Mouse (Mus musculus) layer of hippocampus, postnatal 10 days (tissue): ENCODE results near the gene Slc22a14. TPM values are rescaled to one million over a fixed set of nuclear protein-coding genes. Genes with fewer than 3 reads are reported as not detected.
"Not testable (repeated sequence)": the region's sequence is repeated elsewhere in the genome, so short reads cannot be mapped to it uniquely, and the experiment has no call there.

Experiments used
- DNase-seq, 2 experiments: peaks; one replicate each; pipeline ENCODE4 v3.0.0; 2021; ENCODE audit warnings: low spot score in 2 of 2
- total RNA-seq, 2 experiments: library from RNA; stranded (reverse); gene quantifications; 2 replicates each; pipeline ENCODE4 v1.2.3; 2021

Slc22a14 gene
- total RNA-seq, 2 experiments from 2014 or later = not detected

GRCm38 (mm10) chr9:119265373-119266120 lies 99.8 kb downstream of the Slc22a14 start:
- DNase-seq = not testable (repeated sequence)

DNA sequence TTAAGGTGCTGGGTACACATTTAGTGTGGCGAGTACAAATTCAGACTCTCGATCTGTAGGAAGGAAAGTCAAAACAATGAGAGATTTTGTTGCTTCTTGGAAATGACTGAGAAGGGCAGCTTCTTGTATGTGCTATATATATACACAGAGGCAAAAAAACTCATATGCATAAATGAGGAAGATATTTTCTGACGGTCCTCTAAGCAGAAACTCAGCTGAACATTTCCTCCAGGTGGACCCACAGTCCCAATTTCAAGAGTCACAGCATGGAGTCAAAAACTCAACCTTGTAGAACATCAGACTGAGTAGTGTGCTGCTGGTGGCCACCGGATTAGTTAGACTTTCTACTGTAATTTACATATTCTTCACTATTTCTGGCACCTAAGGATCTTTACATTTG lies 102.3 kb downstream of the Slc22a14 start:
- DNase-seq = no peak

DNA sequence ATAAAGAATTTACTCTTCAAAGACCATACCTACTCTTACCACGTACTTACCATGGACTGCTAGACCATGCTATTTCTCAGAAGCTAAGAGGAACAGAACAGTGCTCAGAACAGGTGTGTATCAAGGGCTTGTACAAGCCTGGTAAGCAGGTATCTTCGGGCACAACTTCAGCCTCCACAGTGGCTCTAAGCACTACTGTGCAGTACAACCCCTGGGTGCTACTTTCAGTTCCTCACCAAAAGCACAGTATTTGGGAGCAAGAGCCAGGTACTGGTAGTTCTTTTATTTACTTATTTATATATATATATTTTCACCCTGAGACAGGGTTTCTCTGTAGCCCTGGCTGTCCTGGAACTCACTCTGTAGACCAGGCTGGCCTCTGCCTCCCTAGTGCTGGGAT lies 104.5 kb downstream of the Slc22a14 start:
- DNase-seq = no peak

DNA sequence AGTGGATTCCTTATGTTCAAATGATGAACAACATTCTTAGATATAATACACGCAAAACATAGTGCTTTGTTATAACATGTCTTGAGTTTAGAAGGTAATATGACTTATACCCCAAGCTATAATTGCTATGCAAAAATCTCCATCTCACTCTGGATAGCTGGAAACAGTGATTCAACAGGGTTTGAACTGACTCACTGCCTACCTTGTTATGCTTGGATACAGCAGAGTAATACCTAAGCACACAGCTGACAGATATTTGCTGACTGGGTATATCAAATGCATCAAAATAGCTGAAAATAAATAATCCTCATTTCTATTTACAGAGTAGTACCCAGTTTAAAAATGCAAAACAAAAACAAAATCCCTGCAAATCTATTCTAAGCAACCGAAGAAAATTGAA lies 106.6 kb downstream of the Slc22a14 start:
- no peak for DNase-seq

GRCm38 (mm10) chr9:119258128-119258527 lies 107.2 kb downstream of the Slc22a14 start:
- no peak for DNase-seq

DNA sequence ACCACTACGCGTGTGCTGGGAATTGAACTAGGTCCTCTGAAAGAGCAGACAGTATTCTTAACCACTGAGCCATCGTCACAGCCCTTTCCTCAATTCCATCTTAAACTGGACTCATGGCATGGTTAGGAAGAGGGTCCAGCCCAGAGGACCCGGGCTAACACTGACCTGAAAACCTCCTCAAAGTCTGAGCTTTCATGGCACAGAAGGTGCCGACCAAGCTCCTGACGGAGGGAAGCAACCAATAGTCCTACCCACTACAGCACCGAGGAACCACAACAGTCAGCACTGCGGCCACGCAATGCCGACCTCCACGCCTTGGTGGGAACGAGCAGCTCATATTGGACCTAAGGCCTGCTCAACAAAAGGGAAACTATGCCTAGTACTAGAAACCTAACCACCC lies 109.2 kb downstream of the Slc22a14 start:
- DNase-seq = no peak

DNA sequence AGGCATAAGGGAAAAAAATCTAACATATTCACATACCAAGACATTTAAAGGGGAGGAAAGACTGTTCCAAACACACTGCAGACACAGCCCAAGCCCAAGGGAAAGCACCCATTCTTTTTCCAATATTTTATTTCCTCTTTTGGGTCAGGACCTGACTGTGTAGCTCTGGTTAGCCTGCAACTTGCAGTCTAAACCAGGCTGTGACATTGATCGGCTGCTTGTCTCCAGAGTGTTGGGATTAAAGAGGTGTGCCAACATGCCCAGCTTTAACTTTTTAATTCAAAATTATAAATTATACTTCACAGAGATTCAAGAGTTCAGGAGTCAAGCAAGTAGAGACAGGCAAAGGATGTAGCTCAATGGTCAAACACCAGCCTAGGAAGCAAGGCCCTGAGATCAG lies 110.3 kb downstream of the Slc22a14 start:
- DNase-seq = no peak

DNA sequence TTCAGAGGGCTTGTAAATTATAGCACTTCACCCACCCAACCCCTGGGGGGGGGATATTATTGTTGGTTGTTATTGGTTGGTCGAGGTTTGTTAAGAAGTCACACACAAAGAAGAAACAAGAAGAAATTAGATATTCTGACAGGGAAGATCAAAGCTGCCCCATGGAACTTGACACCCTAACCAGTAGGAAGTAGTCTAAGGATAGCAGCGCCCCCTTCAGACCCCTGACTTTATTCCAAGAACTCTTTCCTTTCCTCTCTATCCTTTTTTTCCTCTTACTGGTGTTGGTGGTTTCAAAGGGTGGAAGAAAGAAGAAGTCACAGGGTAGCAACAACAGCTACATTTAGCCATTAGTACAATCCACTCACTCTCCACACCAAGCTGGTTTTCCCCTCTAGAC lies 111.2 kb downstream of the Slc22a14 start:
- no peak for DNase-seq

GRCm38 (mm10) chr9:119247996-119248395 lies 117.4 kb downstream of the Slc22a14 start:
- no peak for DNase-seq

DNA sequence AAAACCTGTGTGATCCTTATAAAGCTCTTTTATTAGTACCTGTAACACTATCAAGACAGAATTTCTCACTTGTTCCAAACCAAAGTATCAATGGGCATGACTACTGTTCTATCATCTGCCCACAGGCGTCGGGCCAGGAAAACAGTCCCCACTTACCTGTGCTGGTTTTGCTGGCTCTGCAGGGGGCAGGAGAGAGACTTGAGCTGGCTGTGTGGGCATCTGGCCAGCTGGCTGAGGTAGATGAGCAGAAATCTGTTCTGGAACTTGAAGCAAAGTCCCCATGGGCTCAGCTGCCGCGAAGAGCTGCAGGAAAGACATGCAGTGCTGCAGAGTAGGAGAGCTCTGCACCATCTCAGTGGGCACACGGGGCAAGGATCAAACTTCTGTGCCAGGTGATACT lies 118.5 kb downstream of the Slc22a14 start:
- DNase-seq = peak in 1 of 2 experiments; percentile 32

DNA sequence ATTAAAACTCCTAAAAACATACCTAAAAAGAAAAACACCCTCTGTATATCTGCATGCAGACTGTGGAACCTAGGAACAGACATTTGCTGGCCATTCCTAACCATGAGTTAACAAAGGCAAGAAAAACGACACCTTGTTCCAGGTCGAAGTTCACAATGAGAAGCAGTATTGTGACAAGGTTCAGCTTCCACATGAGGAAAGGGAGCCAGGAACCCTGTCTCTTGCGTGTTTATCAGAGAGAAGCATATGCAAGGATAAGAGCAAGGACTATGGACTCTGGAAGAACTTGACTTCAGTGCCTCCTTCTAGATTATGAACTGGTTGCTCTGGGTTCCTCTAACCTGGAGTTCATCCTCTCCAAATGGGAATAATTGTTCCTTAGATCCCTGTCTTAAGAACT lies 121.4 kb downstream of the Slc22a14 start:
- DNase-seq = no peak

DNA sequence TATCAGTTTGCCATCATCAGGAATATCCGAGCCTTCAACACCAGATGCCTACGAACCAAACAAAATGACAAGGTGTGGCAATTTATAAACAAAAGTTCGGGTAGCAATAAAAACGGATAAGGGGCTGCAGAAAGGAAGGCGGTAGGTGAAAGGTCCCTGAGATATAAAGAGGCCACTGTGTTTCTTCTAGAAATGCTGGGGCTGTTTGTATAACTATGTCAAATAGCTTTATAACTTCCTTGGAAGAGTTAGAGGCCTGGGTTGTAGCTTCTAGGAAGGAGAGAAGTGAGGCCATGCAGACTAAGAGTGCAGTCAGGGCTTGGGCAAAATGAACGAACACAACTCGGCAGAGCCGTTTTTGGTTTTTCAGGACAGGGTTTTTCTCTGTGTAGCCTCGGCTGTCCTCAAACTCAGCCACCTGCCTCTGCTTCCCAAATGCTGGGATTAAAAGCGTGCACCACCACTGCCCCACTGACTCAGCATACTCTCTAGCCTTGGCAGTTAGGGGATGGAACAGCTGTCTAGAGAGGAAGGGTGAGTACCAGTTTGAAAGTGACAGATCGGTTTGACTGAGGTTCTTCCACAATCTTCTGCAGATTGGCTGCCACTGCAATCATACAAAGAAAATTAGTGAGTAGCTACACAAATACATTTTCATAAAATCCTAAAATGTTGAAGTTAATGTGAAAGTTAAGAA lies 124.0 kb downstream of the Slc22a14 start:
- no peak for DNase-seq

DNA sequence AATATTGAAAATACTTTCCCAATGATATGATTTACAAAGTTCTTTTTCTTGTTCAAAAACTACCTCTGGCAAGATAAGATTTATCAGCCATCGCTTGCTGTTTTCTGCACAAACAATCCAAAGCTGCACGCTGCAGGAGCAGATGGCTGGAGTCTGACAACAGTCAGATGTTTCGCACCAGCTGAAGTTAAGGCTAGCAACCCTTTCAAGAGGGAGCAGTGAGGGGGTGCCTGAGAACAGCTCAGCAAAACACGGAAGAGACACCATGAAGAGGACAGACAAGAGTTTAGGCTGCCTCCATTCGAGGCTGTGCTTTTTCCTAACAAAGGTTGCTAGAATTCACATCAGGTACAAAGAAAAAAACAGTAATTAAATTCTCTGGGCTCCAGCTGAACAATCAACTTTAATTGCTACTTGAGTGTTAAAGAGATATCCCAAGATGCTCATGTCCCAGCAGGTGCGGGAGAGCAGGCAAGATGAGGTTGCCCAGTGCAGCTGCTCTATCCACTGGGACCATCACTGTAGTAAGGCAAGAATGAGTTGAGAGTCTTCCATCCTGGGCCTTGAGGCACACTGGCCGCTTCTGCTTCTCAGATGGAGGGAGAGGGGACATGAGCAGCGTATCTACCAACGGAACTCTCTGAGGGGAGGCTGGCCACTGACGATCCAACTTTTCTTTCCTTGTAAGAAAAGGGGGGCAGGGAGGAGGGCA lies 124.9 kb downstream of the Slc22a14 start:
- DNase-seq = no peak

DNA sequence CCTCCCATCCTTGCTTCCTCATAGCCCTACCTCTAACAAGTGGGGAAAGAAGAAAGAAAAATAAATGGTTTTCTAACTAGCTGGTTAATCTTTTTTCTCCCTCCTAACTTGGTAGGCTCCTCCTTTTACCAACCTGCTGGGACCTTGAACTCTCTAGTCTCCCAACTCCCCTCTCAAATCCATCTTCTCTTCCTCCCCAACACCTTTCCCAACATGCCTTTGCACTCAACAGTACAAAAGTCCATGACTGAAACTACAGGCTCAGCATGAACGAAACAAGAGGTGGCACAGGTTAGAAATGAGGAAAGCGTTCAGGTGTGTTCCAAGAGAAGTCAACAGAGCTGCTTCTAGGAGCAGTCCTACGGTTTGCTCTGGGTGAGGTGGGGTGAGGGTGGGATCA lies 126.1 kb downstream of the Slc22a14 start:
- DNase-seq = no peak

GRCm38 (mm10) chr9:119238796-119239195 lies 126.6 kb downstream of the Slc22a14 start:
- no peak for DNase-seq

GRCm38 (mm10) chr9:119231552-119231951 lies 133.8 kb downstream of the Slc22a14 start:
- no peak for DNase-seq

GRCm38 (mm10) chr9:119230829-119231228 lies 134.5 kb downstream of the Slc22a14 start:
- no peak for DNase-seq

GRCm38 (mm10) chr9:119220249-119220648 lies 145.1 kb downstream of the Slc22a14 start:
- DNase-seq = no peak

DNA sequence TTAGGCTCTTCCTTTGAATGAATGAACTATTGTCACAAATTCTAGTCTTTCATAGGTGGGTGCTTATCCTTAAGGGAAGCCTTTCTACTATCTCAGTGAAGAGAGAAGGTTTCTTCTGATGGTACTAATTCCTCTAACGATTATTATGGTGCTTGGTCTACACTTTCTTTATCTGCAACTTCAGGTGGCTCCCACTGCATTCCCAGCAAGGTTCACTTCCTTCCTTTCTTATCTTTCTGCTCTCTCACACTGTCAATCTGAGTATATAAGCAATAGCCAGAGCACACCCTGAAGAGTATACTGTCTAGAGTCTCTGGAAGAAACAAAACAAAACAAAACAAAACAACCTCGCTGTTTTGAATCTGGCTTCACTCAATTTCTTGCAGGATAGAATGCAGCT lies 145.7 kb downstream of the Slc22a14 start:
- no peak for DNase-seq

DNA sequence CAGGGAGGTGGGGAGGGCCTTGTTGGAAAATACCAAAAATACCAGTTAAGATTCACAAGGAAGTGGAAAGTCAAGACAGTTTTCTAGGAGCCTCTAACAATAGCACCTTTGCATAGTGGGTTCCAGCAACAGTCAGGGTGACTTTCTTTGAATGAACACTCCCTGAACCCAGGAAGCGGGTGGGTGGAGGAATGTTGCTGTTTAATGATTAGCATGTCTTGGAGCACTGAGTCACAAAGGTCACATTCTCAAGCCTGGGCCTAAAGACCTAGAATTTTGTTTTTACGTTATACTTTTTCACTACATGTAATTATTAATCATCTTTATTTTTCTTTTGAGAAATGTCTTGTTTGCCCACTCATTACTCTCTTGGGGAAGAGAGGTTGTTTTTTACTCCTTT lies 150.0 kb downstream of the Slc22a14 start:
- not testable (repeated sequence) for DNase-seq

- no peak for DNase-seq
These were observed 150.8 kb downstream of the Slc22a14 start for GRCm38 (mm10) chr9:119214601-119215000.

GRCm38 (mm10) chr9:119212996-119213395 lies 152.4 kb downstream of the Slc22a14 start:
- no peak for DNase-seq
